Mouse (Mus musculus) retina, postnatal 7 days (tissue): ENCODE data around the gene Dnah10.
"Not testable (repeated sequence)": the region's sequence is repeated elsewhere in the genome, so short reads cannot be mapped to it uniquely, and the experiment has no call there.

Experiments used
- DNase-seq: peaks from one replicate; pipeline ENCODE4 v3.0.0-alpha.2; 2012; ENCODE audit warnings: low read depth, low spot score

Gene Dnah10

GRCm38 (mm10) chr5:124724997-124725396 lies at the start of gene Dnah10:
Dnah10 (plus strand) TSS chr5:124725085.
- DNase-seq: no peak

- DNase-seq: no peak
These were observed 11.1 kb upstream of the Dnah10 start for GRCm38 (mm10) chr5:124713741-124714140.

- no peak for DNase-seq
These were observed 9.8 kb upstream of the Dnah10 start for GRCm38 (mm10) chr5:124715135-124715534.

GRCm38 (mm10) chr5:124717969-124718368 lies 6.9 kb upstream of the Dnah10 start:
- no peak for DNase-seq

GRCm38 (mm10) chr5:124718396-124718795 lies 6.5 kb upstream of the Dnah10 start:
- DNase-seq: no peak

GRCm38 (mm10) chr5:124723125-124723524 lies 1.8 kb upstream of the Dnah10 start:
- DNase-seq: no peak

- no peak for DNase-seq
These were observed 4.8 kb downstream of the Dnah10 start for GRCm38 (mm10) chr5:124729662-124730206.

GRCm38 (mm10) chr5:124733961-124734360 lies 9.1 kb downstream of the Dnah10 start:
- DNase-seq: no peak

- DNase-seq: no peak
These were observed 17.2 kb downstream of the Dnah10 start for GRCm38 (mm10) chr5:124741898-124742599.

- no peak for DNase-seq
These were observed 19.0 kb downstream of the Dnah10 start for GRCm38 (mm10) chr5:124743841-124744240.

GRCm38 (mm10) chr5:124746220-124746619 lies 21.3 kb downstream of the Dnah10 start:
- no peak for DNase-seq

- no peak for DNase-seq
These were observed 23.4 kb downstream of the Dnah10 start for GRCm38 (mm10) chr5:124748296-124748695.

- no peak for DNase-seq
These were observed 26.8 kb downstream of the Dnah10 start for GRCm38 (mm10) chr5:124751656-124752055.

- DNase-seq: no peak
These were observed 36.1 kb downstream of the Dnah10 start for GRCm38 (mm10) chr5:124761011-124761410.

- DNase-seq: no peak
These were observed 36.9 kb downstream of the Dnah10 start for GRCm38 (mm10) chr5:124761787-124762186.

GRCm38 (mm10) chr5:124774552-124774951 lies 49.7 kb downstream of the Dnah10 start:
- DNase-seq: no peak

- not testable (repeated sequence) for DNase-seq
These were observed 51.4 kb downstream of the Dnah10 start for GRCm38 (mm10) chr5:124776289-124776688.

- peak; percentile 59 for DNase-seq
These were observed 52.4 kb downstream of the Dnah10 start for GRCm38 (mm10) chr5:124777178-124777709.

GRCm38 (mm10) chr5:124779926-124780325 lies 55.0 kb downstream of the Dnah10 start:
- DNase-seq: no peak

- DNase-seq: no peak
These were observed 56.8 kb downstream of the Dnah10 start for GRCm38 (mm10) chr5:124781696-124782095.

- no peak for DNase-seq
These were observed 60.8 kb downstream of the Dnah10 start for GRCm38 (mm10) chr5:124785650-124786049.

GRCm38 (mm10) chr5:124792112-124792511 lies 67.2 kb downstream of the Dnah10 start:
- DNase-seq: no peak

GRCm38 (mm10) chr5:124809708-124810366 lies 85.0 kb downstream of the Dnah10 start:
- DNase-seq: no peak
